Mouse (Mus musculus) midbrain, embryonic 14.5 days (tissue): Measurements from ENCODE around the gene Olfr655. TPM values are rescaled to one million over a fixed set of nuclear protein-coding genes. Genes with fewer than 3 reads are reported as not detected.

Experiments used
- ATAC-seq: fragments of 200-750 bp; cut with Nextera tagmentation; 2 replicates; pipeline ENCODE4 v1.8.0; 2017; ENCODE audit warnings: moderate number of reproducible peaks, moderate library complexity; ENCODE audit not compliant: low FRiP score, low TSS enrichment
- DNase-seq: peaks from one replicate; pipeline ENCODE4 v3.0.0-alpha.2; 2015
- H3K27ac ChIP-seq: fragments of 300-500 bp; sonication (generic); replicated peaks from 2 replicates; pipeline ENCODE4 v1.5.1; 2014; ENCODE audit warnings: mild to moderate bottlenecking, low read depth, low read length, moderate library complexity
- H3K27me3 ChIP-seq: fragments of 300-500 bp; sonication (generic); 2 replicates; pipeline ENCODE4 v1.6.1; 2014; ENCODE audit warnings: low read length, control low read depth, mixed read lengths; ENCODE audit not compliant: control insufficient read depth, insufficient read depth
- H3K36me3 ChIP-seq: fragments of 300-500 bp; sonication (generic); 2 replicates; pipeline ENCODE4 v1.6.1; 2014; ENCODE audit warnings: low read length, control low read depth; ENCODE audit not compliant: control insufficient read depth, insufficient read depth
- H3K4me1 ChIP-seq: fragments of 300-500 bp; sonication (generic); 2 replicates; pipeline ENCODE4 v1.6.1; 2014; ENCODE audit warnings: mild to moderate bottlenecking, antibody characterized with exemption, low read length, control low read depth; ENCODE audit not compliant: control insufficient read depth, insufficient read depth
- H3K4me2 ChIP-seq: fragments of 300-500 bp; sonication (generic); 2 replicates; pipeline ENCODE4 v1.6.1; 2014; ENCODE audit warnings: mild to moderate bottlenecking, low read length, moderate library complexity
- H3K4me3 ChIP-seq: fragments of 300-500 bp; sonication (generic); replicated peaks from 2 replicates; pipeline ENCODE4 v1.5.1; 2014; ENCODE audit warnings: low read depth, low read length
- H3K9ac ChIP-seq: fragments of 300-500 bp; sonication (generic); replicated peaks from 2 replicates; pipeline ENCODE4 v1.6.1; 2014; ENCODE audit warnings: mild to moderate bottlenecking, low read length, moderate library complexity
- H3K9me3 ChIP-seq: fragments of 300-500 bp; sonication (generic); 2 replicates; pipeline ENCODE4 v1.6.1; 2016; ENCODE audit warnings: low read length, control low read depth, mixed read lengths; ENCODE audit not compliant: control insufficient read depth
- WGBS: fragments of 180-500 bp; shearing (Covaris S2); extraction: QIAGEN DNeasy Blood & Tissue Kit; methylation state at CpG from one replicate; pipeline ENCODE4 v1.1.7; 2014; 5-methylcytosine and 5-hydroxymethylcytosine counted together
- polyA plus RNA-seq: library from polyadenylated mRNA; unstranded; fragments of >200 nt; fragmentation: Nextera tagmentation; extraction: Ambion mirVana; gene quantifications from 2 replicates; pipeline ENCODE4 v1.2.1, GENCODE M21; 2014

The Olfr655 gene
- polyA plus RNA-seq, 1 experiment from 2014 or later, result not detected

GRCm38 (mm10) chr7:104580846-104581245 is 20.7 kb downstream of the Olfr655 start:
- Histone ChIP-seq H3K9me3 (no peaks in the 10 kb centered on the region), H3K9ac (no peak overlapping the region), H3K27me3 (no peaks in the 10 kb centered on the region), H3K4me2 (no peak overlapping the region), H3K4me1 (no peaks in the 10 kb centered on the region), H3K4me3 (no peak overlapping the region), H3K27ac (no peak overlapping the region), H3K36me3 (no peaks in the 10 kb centered on the region)
- DNase-seq (no peak), ATAC-seq (no peak)
- 94% methylated on average over 4 of the region's 4 CpGs for WGBS

- no peaks in the 10 kb centered on the region for H3K4me1 ChIP-seq
- no peaks in the 10 kb centered on the region for H3K36me3 ChIP-seq
- H3K4me3 ChIP-seq, result no peak within 1 kb of the TSS
- no peak within 1 kb of the TSS for H3K4me2 ChIP-seq
- H3K27me3 ChIP-seq, result no peaks in the 10 kb centered on the region
- no peak for DNase-seq
- no peak within 1 kb of the TSS for H3K27ac ChIP-seq
- H3K9ac ChIP-seq, result no peak within 1 kb of the TSS
- H3K9me3 ChIP-seq, result no peaks in the 10 kb centered on the region
- 76% methylated on average over 2 of the region's 2 CpGs for WGBS
- no peak for ATAC-seq
These were observed 24.6 kb downstream of the Olfr655 start, which contains the start of gene Olfr653 for GRCm38 (mm10) chr7:104577014-104577413. Olfr653 (plus strand) TSS chr7:104577314.

GRCm38 (mm10) chr7:104560601-104561000 is 41.0 kb downstream of the Olfr655 start, which contains the start of gene Olfr652:
Olfr652 (plus strand) TSS chr7:104560901.
- no peak within 1 kb of the TSS for H3K27ac ChIP-seq
- no peaks in the 10 kb centered on the region for H3K27me3 ChIP-seq
- no peak within 1 kb of the TSS for H3K9ac ChIP-seq
- no peaks in the 10 kb centered on the region for H3K4me1 ChIP-seq
- ATAC-seq (no peak), DNase-seq (no peak)
- no peaks in the 10 kb centered on the region for H3K9me3 ChIP-seq
- no peak within 1 kb of the TSS for H3K4me2 ChIP-seq
- no peaks in the 10 kb centered on the region for H3K36me3 ChIP-seq
- H3K4me3 ChIP-seq, result no peak within 1 kb of the TSS

- Histone ChIP-seq H3K9ac (no peak overlapping the region), H3K4me2 (no peak overlapping the region), H3K9me3 (no peaks in the 10 kb centered on the region), H3K36me3 (no peaks in the 10 kb centered on the region), H3K4me1 (no peaks in the 10 kb centered on the region), H3K27ac (no peak overlapping the region), H3K4me3 (no peak overlapping the region), H3K27me3 (no peaks in the 10 kb centered on the region)
- ATAC-seq, result no peak
- WGBS, result 61% methylated on average over 1 of the region's 1 CpGs
- no peak for DNase-seq
These were observed 48.9 kb downstream of the Olfr655 start for GRCm38 (mm10) chr7:104552700-104553099.

GRCm38 (mm10) chr7:104549833-104550232 is 51.7 kb downstream of the Olfr655 start, which contains the start of gene Olfr651:
Olfr651 (plus strand) TSS chr7:104550133.
- H3K9ac ChIP-seq, result no peak within 1 kb of the TSS
- 83% methylated on average over 5 of the region's 5 CpGs for WGBS
- no peak within 1 kb of the TSS for H3K27ac ChIP-seq
- H3K4me3 ChIP-seq, result no peak within 1 kb of the TSS
- no peaks in the 10 kb centered on the region for H3K36me3 ChIP-seq
- H3K4me2 ChIP-seq, result no peak within 1 kb of the TSS
- no peaks in the 10 kb centered on the region for H3K4me1 ChIP-seq
- H3K27me3 ChIP-seq, result no peaks in the 10 kb centered on the region
- H3K9me3 ChIP-seq, result no peaks in the 10 kb centered on the region
- DNase-seq (no peak), ATAC-seq (no peak)

Other genes starting within 250 kb of the Olfr655 start
- 1.0 and 1.4 TPM in 2 replicates for gene Trim12c, start 248.4 kb downstream of the Olfr655 start, polyA plus RNA-seq
- gene Trim30b, start 231.9 kb downstream of the Olfr655 start, polyA plus RNA-seq, result 0.07 TPM in 1 of 2 replicates, not detected in the other
- gene Trim30c, start 200.9 kb downstream of the Olfr655 start, polyA plus RNA-seq, result 0.32 TPM in 1 of 2 replicates, not detected in the other
- 0.18 and 2.0 TPM in 2 replicates for gene Trim30a, start 136.6 kb downstream of the Olfr655 start, polyA plus RNA-seq
- 0.19 and 0.66 TPM in 2 replicates for gene Trim30d, start 93.9 kb downstream of the Olfr655 start, polyA plus RNA-seq
- gene Olfr651, start 51.6 kb downstream of the Olfr655 start, polyA plus RNA-seq, result not detected in 2 replicates
- gene Olfr652, start 40.9 kb downstream of the Olfr655 start, polyA plus RNA-seq, result not detected in 2 replicates
- not detected in 2 replicates for gene Olfr653, start 24.5 kb downstream of the Olfr655 start, polyA plus RNA-seq
- gene Olfr654, start 14.8 kb downstream of the Olfr655 start, polyA plus RNA-seq, result not detected in 2 replicates
- not detected in 2 replicates for gene Olfr656, start 12.2 kb upstream of the Olfr655 start, polyA plus RNA-seq
- not detected in 2 replicates for gene Olfr657, start 23.0 kb upstream of the Olfr655 start, polyA plus RNA-seq
- gene Olfr658, start 45.5 kb upstream of the Olfr655 start, polyA plus RNA-seq, result 0.21 and 0.24 TPM in 2 replicates
- gene Olfr659, start 65.0 kb upstream of the Olfr655 start, polyA plus RNA-seq, result not detected in 2 replicates
- gene Olfr661, start 84.7 kb upstream of the Olfr655 start, polyA plus RNA-seq, result not detected in 2 replicates
- not detected in 2 replicates for gene Usp17le, start 175.7 kb upstream of the Olfr655 start, polyA plus RNA-seq
- not detected in 2 replicates for gene Usp17lb, start 240.8 kb upstream of the Olfr655 start, polyA plus RNA-seq